Mouse (Mus musculus): Measurements from ENCODE around the gene Armc2.
A peak's percentile ranks its signal among the peaks of the same experiment; 100 is the strongest.

Armc2 gene

GRCm38 (mm10) chr10:41866069-41866837 is 152.0 kb downstream of the Armc2 start:
- DNase-seq (ENCODE audit: inconsistent ontology term), result peak; percentile 82
